Mouse (Mus musculus) thymus, adult 2 months (tissue): Measurements from ENCODE around the gene Kif5a.

Source experiments
- CTCF ChIP-seq: fragments of 200-500 bp; IDR thresholded peaks from 2 replicates; pipeline ENCODE4 v1.5.1; 2012; ENCODE audit warnings: mild to moderate bottlenecking, control low read depth, low read length, moderate library complexity, borderline replicate concordance; ENCODE audit not compliant: control insufficient read depth, poor library complexity, insufficient read depth; ENCODE audit errors: extremely low read depth
- POLR2A ChIP-seq: fragments of 200-500 bp; IDR thresholded peaks from 2 replicates; pipeline ENCODE4 v1.6.1; 2012; ENCODE audit warnings: mild to moderate bottlenecking, low read length, control low read depth, moderate library complexity; ENCODE audit not compliant: control insufficient read depth, poor library complexity, insufficient read depth; ENCODE audit errors: extremely low read depth

DNA sequence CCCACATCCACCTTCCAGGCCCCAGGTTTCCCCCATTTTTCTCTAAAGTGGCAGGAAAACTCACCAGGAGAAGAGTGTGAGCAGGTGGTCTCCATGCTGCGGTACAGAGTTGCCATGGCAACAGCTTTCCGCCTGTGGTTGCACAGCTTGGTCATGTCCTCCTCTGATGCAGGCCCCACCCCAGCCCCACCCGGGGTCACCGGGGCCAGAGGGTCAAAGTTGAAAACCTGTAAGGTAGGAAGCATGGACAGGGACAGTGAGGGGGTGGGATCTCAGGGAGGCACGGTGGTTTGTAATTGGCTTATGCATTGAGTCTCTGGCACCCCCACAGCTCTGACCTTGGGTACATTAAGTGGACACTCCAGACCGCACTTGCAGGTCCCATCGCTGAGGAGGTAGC, 23.6 kb upstream of the Kif5a start:
- TF ChIP-seq POLR2A (no peak), CTCF (no peak)
